Mouse (Mus musculus): ENCODE data around the gene Plod3.

DNA sequence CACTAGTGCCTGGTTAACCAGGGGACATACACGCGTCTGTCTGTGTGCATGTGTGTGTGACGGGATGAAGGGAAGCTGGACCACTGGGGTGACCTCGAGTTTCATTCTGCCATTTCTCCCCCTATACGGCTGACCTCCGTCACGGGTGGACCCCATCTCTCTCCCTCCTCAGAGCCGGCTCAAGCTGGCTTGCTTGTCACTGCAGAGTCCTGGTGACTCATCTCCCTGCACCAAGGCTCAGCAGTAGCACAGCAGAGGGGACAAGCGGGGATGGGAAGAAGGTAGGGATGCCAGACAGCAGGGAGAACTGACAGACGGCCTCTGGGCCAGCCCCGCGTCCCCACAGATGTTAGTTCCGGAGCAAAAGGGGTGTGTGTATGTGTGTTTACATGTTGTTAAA, 49.4 kb downstream of the Plod3 start:
- no peak for TF ChIP-seq GATA1 (IDR thresholded peaks at IDR 0.05; ENCODE audit: low read length)
- no peak for TF ChIP-seq TAL1 (IDR thresholded peaks at IDR 0.05; ENCODE audit: low read length)
